Mouse (Mus musculus) embryonic stem cell, embryonic (primary cell): Measurements from ENCODE around the gene Mdh1b.

Experiments used
- CTCF ChIA-PET, 4 experiments: fragments of 300-600 bp in 2 of 4; fragments of 350-600 bp in 2 of 4; sonication (Branson Sonifier 250); formaldehyde crosslinking; loops; one replicate each; lab custom pipeline; 2022; ENCODE audit warnings: inconsistent platforms in 2 of 4; lab: Charles Lee
- POLR2A ChIA-PET, 4 experiments: fragments of 300-600 bp in 2 of 4; fragments of 350-600 bp in 2 of 4; sonication (Branson Sonifier 250); formaldehyde crosslinking; loops; one replicate each; lab custom pipeline; 2022; ENCODE audit warnings: antibody characterized with exemption in 4 of 4, inconsistent platforms in 1 of 4; lab: Charles Lee

The Mdh1b gene

GRCm38 (mm10) chr1:63730240-63730771 is at the start of gene Mdh1b, which contains the start of gene Fastkd2:
Gene Mdh1b, minus strand, starts transcription at chr1:63730318.
Gene Fastkd2, plus strand, starts transcription at chr1:63730614.
- ChIA-PET POLR2A (interaction anchor here in 1 of 4 experiments (1.2 to 1.8 kb wide), 5 partner anchors 9 to 802 kb away, joined by 3 to 12 read pairs (median 5); partner anchors contain the start of gene Creb1), CTCF (no interaction called here)

DNA sequence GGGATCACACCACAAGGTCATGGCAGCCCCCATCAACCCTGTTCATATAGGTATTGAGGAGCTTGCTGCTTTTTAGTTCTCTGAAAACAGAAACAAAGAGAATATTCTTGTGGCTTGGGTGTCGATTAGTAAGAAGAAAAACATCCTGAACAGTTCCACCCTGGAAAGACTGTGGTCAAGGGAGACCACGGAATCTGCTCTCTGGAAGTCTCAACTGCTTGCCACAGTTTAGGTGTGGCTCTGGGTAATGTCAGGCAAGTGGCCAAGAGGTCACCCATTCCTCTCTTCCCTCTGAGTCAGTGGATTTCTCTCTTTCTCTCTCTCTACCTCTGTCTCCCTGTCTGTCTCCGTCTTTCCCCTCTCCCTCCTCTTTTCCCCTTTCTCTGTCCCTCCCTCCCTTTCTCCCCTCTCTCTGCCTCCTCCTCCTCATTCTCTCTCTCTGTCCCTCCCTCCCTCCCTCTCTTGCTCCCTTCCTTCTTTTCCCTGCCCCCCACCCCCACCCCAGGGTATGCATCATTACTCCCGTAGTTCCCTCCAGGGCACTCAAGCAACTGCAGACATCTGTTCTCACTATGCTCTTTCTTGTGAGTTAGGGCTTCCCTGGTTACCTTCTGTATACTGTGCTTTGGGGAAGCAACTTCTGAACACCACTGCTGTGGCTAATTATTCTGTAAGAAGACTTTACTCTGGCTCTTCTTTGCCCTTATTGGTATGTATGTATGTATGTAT is 46.9 kb upstream of the Mdh1b start:
- ChIA-PET CTCF (no interaction called here), POLR2A (no interaction called here)

DNA sequence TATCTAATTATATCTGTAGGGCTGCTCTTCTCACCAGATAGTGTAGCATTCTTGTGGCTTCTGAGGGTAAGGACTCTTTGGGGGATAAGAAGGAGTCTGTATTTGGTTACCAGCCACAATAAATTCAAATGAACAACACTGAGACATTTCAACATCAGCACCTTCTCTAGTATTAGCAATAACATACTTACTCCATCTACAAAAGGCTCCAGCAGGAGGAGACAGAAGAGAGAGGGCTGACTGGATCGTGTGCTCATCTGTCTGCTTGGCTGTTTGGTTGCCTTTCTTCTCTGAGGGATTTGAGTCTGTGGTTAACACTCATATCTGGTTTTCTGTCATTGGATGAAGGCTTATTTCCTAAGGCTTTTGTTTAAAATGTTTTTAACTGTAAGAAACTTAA is 46.3 kb upstream of the Mdh1b start:
- CTCF ChIA-PET = no interaction called here
- POLR2A ChIA-PET = interaction anchor here in 1 of 4 experiments (0.5 kb wide), 1 partner anchor 1410 kb away, joined by 3 read pairs; the partner anchor contains the start of gene Idh1

- POLR2A ChIA-PET = no interaction called here
- CTCF ChIA-PET = no interaction called here
Measured at GRCm38 (mm10) chr1:63770309-63770708, 40.2 kb upstream of the Mdh1b start.

- POLR2A ChIA-PET = no interaction called here
- CTCF ChIA-PET = no interaction called here
Measured at GRCm38 (mm10) chr1:63769167-63769566, 39.0 kb upstream of the Mdh1b start, which contains the start of gene 4933402D24Rik. Gene 4933402D24Rik, minus strand, starts transcription at chr1:63769267.

DNA sequence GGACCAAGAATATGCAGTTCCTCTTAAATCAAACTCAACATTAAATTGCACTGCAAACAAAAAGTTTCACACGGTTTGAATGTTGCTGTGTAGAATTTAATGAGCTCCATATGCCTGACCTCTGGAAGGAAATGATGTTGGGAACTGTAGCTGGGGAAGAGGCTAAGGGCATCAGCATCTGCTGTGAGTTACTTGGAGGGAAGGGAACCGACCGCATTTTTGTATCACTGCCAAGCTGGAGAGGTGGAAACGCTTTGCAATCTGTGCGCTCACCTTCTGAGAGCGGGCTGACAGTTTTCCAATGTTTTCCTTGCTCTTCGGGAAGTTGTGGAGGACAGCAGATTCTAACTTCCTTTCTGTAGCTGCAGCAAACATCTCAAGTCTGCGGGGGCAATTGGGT is 38.0 kb upstream of the Mdh1b start:
- CTCF ChIA-PET = no interaction called here

DNA sequence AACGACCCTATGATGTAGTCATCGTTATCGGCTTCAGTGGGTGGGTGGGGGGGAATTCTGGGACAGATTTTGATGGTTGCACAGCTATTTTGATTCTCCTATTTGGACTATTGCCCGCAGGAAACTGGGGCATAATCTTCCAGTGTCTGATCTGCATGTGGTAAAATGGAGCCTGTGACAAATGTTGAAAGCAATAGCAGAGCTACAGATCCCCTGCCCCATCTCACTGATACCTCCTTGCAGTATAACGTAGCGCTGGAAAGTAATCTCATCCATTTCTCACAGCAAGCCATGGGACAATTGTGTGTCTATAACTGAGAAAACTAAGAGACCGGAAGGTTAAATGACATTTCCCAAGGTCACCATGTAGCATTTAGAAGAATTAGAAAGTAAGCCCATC is 34.3 kb upstream of the Mdh1b start:
- POLR2A ChIA-PET = no interaction called here
- CTCF ChIA-PET = no interaction called here

More for the DNA sequence above, 38.0 kb upstream of the Mdh1b start:
- POLR2A ChIA-PET = no interaction called here

GRCm38 (mm10) chr1:63763881-63764386 is 33.8 kb upstream of the Mdh1b start:
- CTCF ChIA-PET = interaction anchor here in 1 of 4 experiments (0.8 kb wide), 1 partner anchor 682 kb away, joined by 3 read pairs; no protein-coding TSS in a partner anchor
- POLR2A ChIA-PET = interaction anchor here in 1 of 4 experiments (0.6 kb wide), 1 partner anchor 248 kb away, joined by 3 read pairs; no protein-coding TSS in a partner anchor

GRCm38 (mm10) chr1:63763212-63763694 is 33.1 kb upstream of the Mdh1b start:
- CTCF ChIA-PET = interaction anchor here in 3 of 4 experiments (0.6 to 1.0 kb wide), 3 partner anchors 683 to 924 kb away, joined by 3 read pairs; no protein-coding TSS in a partner anchor
- POLR2A ChIA-PET = interaction anchor here in 2 of 4 experiments (0.6 to 1.1 kb wide), 2 partner anchors 249 to 359 kb away, joined by 3 to 4 read pairs; partner anchors contain the start of gene Klf7 (in 1 of the 2)

DNA sequence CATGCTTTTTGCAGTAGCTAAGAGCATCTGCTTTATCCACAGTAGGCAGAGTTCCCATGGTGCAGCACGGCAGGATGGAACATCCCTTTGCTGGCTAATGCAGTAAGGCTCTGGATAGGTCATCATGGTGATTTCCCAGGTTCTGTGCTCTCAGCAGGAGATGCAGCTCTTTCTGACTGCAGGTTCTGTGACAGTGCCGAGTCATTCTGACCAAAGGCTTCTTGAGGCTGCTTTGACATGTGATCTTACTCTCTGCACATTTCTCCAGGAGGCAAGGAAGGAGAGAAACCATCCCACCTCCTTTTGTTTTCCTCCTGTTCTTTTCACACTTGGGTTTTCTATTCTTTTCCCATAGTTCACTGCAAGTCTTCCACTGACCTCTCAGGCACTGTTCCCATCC is 25.9 kb upstream of the Mdh1b start:
- CTCF ChIA-PET = interaction anchor here in 1 of 4 experiments (0.5 kb wide), 1 partner anchor 680 kb away, joined by 6 read pairs; no protein-coding TSS in a partner anchor
- POLR2A ChIA-PET = interaction anchor here in 2 of 4 experiments (0.5 to 3.4 kb wide), 6 partner anchors 10 to 776 kb away, joined by 3 to 15 read pairs (median 6); partner anchors contain the start of genes Creb1 (in 1 of the 2), Fastkd2 (in 1 of the 2), Klf7 (in 1 of the 2) and Mdh1b (in 1 of the 2)

GRCm38 (mm10) chr1:63729796-63730195 is 322 bp downstream of the Mdh1b start:
- ChIA-PET POLR2A (interaction anchor here in 1 of 4 experiments (1.2 to 1.8 kb wide), 5 partner anchors 9 to 803 kb away, joined by 3 to 12 read pairs (median 5); partner anchors contain the start of gene Creb1), CTCF (no interaction called here)

DNA sequence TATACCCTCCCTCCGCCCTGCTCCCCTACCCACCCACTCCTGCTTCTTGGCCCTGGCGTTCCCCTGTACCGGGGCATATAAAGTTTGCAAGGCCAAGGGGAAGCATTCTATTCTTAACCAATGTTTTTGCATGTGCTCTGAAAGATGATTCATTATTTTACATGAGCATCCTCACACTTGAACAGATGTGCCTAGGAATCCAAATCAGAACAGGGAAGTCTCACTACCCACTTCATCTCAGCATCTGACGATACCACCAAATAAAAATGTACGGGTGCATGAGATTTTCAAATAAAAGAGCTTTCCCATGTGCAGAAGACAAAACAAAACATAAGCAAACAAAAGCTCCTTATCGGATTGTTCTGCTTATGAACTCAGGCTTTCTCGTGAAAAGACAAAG is 10.0 kb downstream of the Mdh1b start:
- CTCF ChIA-PET = no interaction called here
- POLR2A ChIA-PET = no interaction called here

- ChIA-PET CTCF (no interaction called here), POLR2A (no interaction called here)
Measured at GRCm38 (mm10) chr1:63708876-63709275, 21.2 kb downstream of the Mdh1b start.

DNA sequence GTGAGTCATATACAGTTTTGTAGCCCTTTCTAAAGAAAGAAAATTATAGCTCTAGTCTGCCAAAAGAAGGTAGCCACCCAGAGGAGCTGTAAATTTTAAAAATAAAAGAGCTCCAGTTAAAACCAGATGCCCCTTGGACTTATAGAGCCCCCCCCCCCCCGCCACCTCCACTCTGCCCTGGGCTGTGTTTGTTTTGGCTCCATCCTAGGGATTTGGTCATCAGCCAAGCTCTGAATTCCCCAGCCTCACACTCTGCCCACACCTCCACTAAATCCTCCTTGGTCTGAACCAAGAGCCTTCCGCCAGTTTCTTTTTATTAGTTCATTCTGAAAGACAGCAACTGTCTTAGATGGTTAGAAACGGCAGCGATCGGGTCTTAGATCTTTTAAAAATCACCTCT is 24.4 kb downstream of the Mdh1b start:
- CTCF ChIA-PET = interaction anchor here in 1 of 4 experiments (0.6 kb wide), 1 partner anchor 37 kb away, joined by 3 read pairs; no protein-coding TSS in a partner anchor
- POLR2A ChIA-PET = interaction anchor here in 2 of 4 experiments (0.5 to 1.4 kb wide), 5 partner anchors 16 to 1603 kb away, joined by 3 to 14 read pairs (median 3); no protein-coding TSS in a partner anchor

GRCm38 (mm10) chr1:63696861-63697260 is 33.3 kb downstream of the Mdh1b start:
- POLR2A ChIA-PET = no interaction called here
- CTCF ChIA-PET = no interaction called here

DNA sequence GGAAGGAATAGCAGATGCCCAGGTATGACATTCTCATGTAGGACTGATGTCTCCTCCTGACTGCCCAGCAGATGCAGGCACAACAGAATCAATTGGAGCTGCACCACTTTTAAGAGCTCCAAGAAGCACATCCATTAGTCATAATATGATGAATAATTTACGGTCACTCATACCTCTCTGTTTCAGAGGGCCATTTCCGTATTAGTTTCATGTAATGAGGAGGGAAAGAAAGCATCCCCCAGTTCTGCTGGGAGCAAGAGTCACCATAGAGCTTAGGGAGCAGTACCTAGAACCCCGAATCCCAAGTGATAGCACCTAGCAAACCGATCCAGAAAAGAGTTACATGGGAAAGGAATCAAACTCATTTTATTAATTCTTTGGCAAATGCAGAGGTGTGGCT is 43.3 kb downstream of the Mdh1b start, which contains the start of gene Dytn:
Gene Dytn, minus strand, starts transcription at position 101 of the 400 bp plus-strand sequence.
- ChIA-PET POLR2A (interaction anchor here in 1 of 4 experiments (0.7 kb wide), 1 partner anchor 533 kb away, joined by 3 read pairs; no protein-coding TSS in a partner anchor), CTCF (interaction anchor here in 1 of 4 experiments (0.6 kb wide), 1 partner anchor 139 kb away, joined by 3 read pairs; no protein-coding TSS in a partner anchor)

GRCm38 (mm10) chr1:63675975-63676374 is 54.1 kb downstream of the Mdh1b start:
- ChIA-PET CTCF (no interaction called here), POLR2A (no interaction called here)

DNA sequence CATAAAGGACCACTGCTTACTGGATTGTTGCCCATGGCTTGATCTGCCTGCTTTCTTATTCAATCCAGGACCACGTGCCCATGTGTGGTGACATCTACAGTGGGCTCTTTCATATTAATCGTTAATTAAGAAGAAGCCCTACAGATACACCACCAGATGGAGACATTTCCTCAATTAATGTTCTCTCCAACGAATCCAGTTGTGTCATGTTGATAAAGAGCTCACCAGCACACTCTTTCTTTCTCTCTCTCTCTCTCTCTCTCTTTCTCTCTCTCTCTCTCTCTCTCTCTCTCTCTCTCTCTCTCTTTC is 61.3 kb downstream of the Mdh1b start:
- CTCF ChIA-PET = interaction anchor here (0.5 to 1.2 kb wide), 14 partner anchors 9 to 1006 kb away, joined by 3 to 6 read pairs (median 3); partner anchors contain the start of gene Klf7 (in 1 of the 4)

More for the DNA sequence above, 61.3 kb downstream of the Mdh1b start:
- POLR2A ChIA-PET = interaction anchor here in 2 of 4 experiments (0.5 to 1.9 kb wide), 3 partner anchors 73 to 789 kb away, joined by 3 to 8 read pairs (median 3); partner anchors contain the start of gene Klf7 (in 1 of the 2)
